Mouse (Mus musculus): Measurements from ENCODE around the gene Crtc3. TPM values are rescaled to one million over a fixed set of nuclear protein-coding genes. Genes with fewer than 3 reads are reported as not detected.

Crtc3 gene
- polyA plus RNA-seq, 1 experiment from 2014 or later: 4.2 TPM

DNA sequence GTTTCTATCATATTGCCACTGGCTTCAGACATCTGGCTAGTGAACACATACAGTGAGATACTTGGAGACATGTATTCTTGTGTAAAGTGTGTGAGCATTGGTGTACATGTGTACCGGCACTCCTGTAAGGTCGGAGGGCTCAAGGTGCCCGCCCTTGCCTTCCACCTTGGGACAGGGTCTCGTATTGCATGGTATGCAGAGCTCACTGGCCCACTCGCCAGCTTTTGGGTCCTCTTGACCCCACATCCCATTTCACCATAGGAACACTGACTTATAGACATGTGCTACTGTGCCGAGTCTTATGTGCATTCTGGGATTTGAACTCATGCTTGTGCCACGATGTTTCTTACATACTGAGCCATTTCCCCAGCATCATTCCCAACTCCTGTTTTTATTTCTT lies 21.7 kb upstream of the Crtc3 start:
- 79% methylated on average over 7 of the region's 7 CpGs for WGBS (ENCODE audit: insufficient replicate concordance)
- no peak overlapping the region for H3K4me3 ChIP-seq (replicated peaks)
- H3K27me3 ChIP-seq: no peaks in the 10 kb centered on the region
- no peak overlapping the region for H3K9ac ChIP-seq
- no peak overlapping the region for H3K4me2 ChIP-seq
- H3K9me3 ChIP-seq (replicated peaks): no peaks in the 10 kb centered on the region
- H3K36me3 ChIP-seq (replicated peaks): 0 out of 2 replicates have a peak, but pooled peaks cover 14% of the 10 kb centered on the region
- ATAC-seq (ENCODE audit: insufficient read depth): no peak
- 0 out of 2 replicates have a peak, but pooled peaks cover under 1% of the 10 kb centered on the region for H3K4me1 ChIP-seq (replicated peaks)
- no peak overlapping the region for H3K27ac ChIP-seq (replicated peaks)

DNA sequence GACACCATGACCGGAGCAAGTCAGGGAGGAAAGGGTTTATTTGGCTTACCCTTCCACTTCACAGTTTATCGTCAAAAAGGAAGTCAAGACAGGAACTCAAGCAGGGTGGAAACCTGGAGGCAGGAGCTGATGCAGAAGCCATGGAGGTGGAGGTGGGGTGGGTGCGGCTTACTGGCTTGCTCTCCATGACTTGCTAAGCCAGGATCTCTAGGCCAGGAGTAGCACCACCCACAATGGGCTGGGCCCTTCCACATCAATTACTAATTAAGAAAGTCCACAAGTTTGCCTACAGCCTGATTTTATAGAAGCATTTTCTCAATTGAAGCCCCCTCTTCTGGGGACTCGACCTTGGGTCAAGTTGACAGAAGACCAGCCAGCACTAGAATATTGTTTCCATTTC lies 15.4 kb upstream of the Crtc3 start:
- no peak overlapping the region for H3K4me3 ChIP-seq (replicated peaks)
- peaks cover 26% of the 10 kb centered on the region for H3K4me1 ChIP-seq (replicated peaks)
- 66% methylated on average over 4 of the region's 4 CpGs for WGBS (ENCODE audit: insufficient replicate concordance)
- no peaks in the 10 kb centered on the region for H3K27me3 ChIP-seq
- H3K4me2 ChIP-seq: no peak overlapping the region
- no peak overlapping the region for H3K9ac ChIP-seq
- peak overlapping the region; percentile 39; the same call in 1 of the 2 replicates for H3K27ac ChIP-seq (replicated peaks)
- no peaks in the 10 kb centered on the region for H3K9me3 ChIP-seq (replicated peaks)
- no peak; the same call in 1 of the 2 replicates for ATAC-seq (ENCODE audit: insufficient read depth)
- no peaks in the 10 kb centered on the region for H3K36me3 ChIP-seq (replicated peaks)

DNA sequence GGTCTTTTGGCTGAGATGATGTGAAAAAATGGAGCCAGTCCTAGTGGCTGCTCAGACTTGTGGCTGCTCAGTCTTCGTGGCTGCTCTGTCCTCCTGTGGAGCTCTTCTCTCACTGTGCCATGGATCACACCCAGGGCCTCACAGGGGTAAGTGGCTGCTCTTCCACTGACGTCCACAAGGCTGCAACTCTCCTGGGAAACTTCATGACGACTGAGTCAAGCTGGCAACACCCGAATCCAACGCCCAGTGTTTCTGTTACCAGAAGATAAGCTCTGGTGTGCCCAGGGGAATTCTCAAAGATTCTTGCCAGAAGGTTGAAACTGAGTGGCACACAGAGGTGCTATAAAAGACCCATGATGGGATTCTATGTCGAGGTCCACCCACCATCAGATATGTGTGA lies 13.8 kb upstream of the Crtc3 start:
- no peaks in the 10 kb centered on the region for H3K9me3 ChIP-seq (replicated peaks)
- H3K4me1 ChIP-seq (replicated peaks): peaks cover 31% of the 10 kb centered on the region
- no peak overlapping the region for H3K9ac ChIP-seq
- WGBS (ENCODE audit: insufficient replicate concordance): 25% methylated on average over 6 of the region's 6 CpGs
- H3K36me3 ChIP-seq (replicated peaks): no peaks in the 10 kb centered on the region
- H3K4me2 ChIP-seq: peak overlapping the region; percentile 35
- no peaks in the 10 kb centered on the region for H3K27me3 ChIP-seq
- peak overlapping the region; percentile 48; the same call in 1 of the 2 replicates for H3K27ac ChIP-seq (replicated peaks)
- peak; percentile 91 for ATAC-seq (ENCODE audit: insufficient read depth)
- H3K4me3 ChIP-seq (replicated peaks): no peak overlapping the region

DNA sequence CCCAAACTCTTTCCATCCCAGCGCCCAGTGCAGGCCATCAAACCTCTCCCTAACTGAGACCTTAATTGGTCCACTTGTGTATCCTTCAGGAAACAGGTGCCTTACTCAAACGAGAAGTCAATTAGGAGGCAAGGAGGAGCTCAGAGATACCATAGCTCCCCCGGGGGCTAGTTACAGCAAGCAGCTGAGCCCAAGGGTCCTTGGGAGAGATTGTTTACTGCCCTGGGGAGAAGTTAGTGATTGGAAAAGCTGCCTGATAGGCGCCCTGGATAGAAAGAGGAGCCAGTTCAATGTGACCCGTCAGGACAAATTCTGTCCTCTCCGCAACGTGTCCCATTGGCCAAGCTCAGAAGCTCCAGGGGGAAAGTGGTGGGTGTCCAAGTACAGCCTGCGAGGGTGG lies 11.0 kb upstream of the Crtc3 start:
- H3K4me2 ChIP-seq: no peak overlapping the region
- H3K27ac ChIP-seq (replicated peaks): no peak overlapping the region
- no peaks in the 10 kb centered on the region for H3K27me3 ChIP-seq
- no peak overlapping the region for H3K9ac ChIP-seq
- peaks cover 43% of the 10 kb centered on the region for H3K4me1 ChIP-seq (replicated peaks)
- H3K4me3 ChIP-seq (replicated peaks): no peak overlapping the region
- H3K9me3 ChIP-seq (replicated peaks): no peaks in the 10 kb centered on the region
- WGBS (ENCODE audit: insufficient replicate concordance): 62% methylated on average over 8 of the region's 8 CpGs
- no peak for ATAC-seq (ENCODE audit: insufficient read depth)
- no peaks in the 10 kb centered on the region for H3K36me3 ChIP-seq (replicated peaks)

DNA sequence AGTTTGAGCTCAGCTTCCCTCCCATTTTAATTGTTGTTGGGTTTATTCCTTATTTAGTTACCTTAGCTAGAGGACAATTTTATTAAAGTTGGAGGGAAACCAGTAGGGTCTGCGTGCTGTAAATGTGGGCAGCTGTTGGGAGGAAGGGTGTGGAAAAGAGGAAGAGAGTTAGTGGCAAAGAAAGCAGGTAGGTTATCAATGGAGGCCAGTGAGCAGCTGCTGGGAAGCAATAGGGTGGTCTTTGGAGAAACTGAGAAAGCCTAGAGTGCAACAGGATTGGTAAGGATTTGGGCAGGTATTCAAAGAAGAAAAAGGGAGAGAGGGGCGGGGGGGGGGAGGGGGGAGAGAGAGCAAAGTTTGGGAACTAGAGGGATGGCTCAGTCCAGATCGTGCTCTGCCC lies 10.3 kb upstream of the Crtc3 start:
- Histone ChIP-seq H3K27ac (replicated peaks) (no peak overlapping the region), H3K4me3 (replicated peaks) (no peak overlapping the region), H3K9ac (no peak overlapping the region), H3K4me1 (replicated peaks) (peaks cover 38% of the 10 kb centered on the region), H3K27me3 (no peaks in the 10 kb centered on the region), H3K4me2 (no peak overlapping the region), H3K9me3 (replicated peaks) (no peaks in the 10 kb centered on the region), H3K36me3 (replicated peaks) (no peaks in the 10 kb centered on the region)
- 28% methylated on average over 3 of the region's 3 CpGs for WGBS (ENCODE audit: insufficient replicate concordance)
- ATAC-seq (ENCODE audit: insufficient read depth): no peak

DNA sequence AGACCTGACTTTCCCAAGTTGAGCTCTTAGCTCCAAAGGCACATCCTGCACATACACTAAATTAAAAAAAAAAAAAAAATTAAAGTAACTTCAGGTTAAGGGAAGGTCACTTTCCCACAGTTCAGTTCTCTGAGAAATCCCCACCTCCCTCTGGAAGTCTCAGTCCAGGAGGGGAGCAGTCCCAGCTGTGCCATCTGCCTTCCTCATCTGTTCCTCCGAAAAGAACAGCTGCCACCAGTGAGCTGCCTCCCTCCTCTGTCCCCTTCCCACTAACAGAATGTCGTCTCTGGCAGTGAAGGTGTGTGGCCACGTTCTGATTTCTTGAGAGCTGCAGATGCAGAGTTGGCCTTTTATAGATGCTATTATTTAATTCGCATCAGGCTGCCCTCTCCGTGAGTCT lies 9.2 kb upstream of the Crtc3 start:
- ATAC-seq (ENCODE audit: insufficient read depth): no peak
- Histone ChIP-seq H3K4me3 (replicated peaks) (no peak overlapping the region), H3K4me1 (replicated peaks) (peaks cover 27% of the 10 kb centered on the region), H3K27ac (replicated peaks) (no peak overlapping the region), H3K4me2 (no peak overlapping the region), H3K9me3 (replicated peaks) (no peaks in the 10 kb centered on the region), H3K36me3 (replicated peaks) (no peaks in the 10 kb centered on the region), H3K27me3 (no peaks in the 10 kb centered on the region), H3K9ac (no peak overlapping the region)
- WGBS (ENCODE audit: insufficient replicate concordance): 67% methylated on average over 5 of the region's 5 CpGs

DNA sequence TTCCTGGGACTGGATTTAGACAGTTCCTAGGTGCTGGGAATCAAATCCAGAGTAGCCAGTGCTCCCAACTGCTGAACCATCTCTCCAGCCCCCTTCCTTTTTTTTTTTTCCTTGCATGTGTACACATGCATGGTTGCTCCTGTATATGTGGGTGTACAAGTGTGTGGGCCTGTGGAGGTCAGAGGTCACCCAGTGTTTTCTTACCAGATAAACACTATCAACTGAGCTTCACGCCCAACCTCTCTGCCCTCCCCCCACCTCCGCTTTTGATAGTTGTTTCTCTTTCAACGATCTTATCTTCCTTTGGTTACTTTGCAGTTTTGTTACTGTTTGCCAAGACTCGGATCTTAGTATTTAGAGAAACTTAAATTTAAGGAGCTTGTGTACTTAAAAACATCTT lies 8.2 kb upstream of the Crtc3 start:
- 14% methylated on average over 4 of the region's 4 CpGs for WGBS (ENCODE audit: insufficient replicate concordance)
- Histone ChIP-seq H3K4me3 (replicated peaks) (no peak overlapping the region), H3K36me3 (replicated peaks) (no peaks in the 10 kb centered on the region), H3K4me1 (replicated peaks) (peaks cover 18% of the 10 kb centered on the region), H3K27me3 (no peaks in the 10 kb centered on the region), H3K9me3 (replicated peaks) (no peaks in the 10 kb centered on the region), H3K4me2 (no peak overlapping the region), H3K9ac (no peak overlapping the region), H3K27ac (replicated peaks) (no peak overlapping the region)
- no peak for ATAC-seq (ENCODE audit: insufficient read depth)

DNA sequence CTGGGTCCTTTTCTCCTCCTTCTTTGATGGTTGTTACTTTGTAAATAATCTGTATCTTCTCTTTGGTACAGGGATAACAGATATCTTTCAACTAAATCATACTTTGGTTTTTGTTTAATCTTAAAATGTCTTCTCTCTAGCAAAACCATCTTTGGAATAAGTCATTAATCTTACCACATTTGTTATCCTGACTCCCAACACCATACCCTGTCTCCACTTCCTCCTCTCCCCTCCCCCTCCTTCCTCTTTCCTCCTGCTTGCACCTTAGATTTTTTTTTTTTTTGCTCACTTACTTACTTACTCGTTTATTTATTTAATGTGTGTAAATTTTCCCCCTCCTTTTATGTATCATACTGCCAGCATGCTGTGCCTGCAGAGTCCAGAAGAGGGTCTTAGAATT lies 7.7 kb upstream of the Crtc3 start:
- H3K36me3 ChIP-seq (replicated peaks): no peaks in the 10 kb centered on the region
- no peak for ATAC-seq (ENCODE audit: insufficient read depth)
- no peaks in the 10 kb centered on the region for H3K27me3 ChIP-seq
- H3K27ac ChIP-seq (replicated peaks): no peak overlapping the region
- no peak overlapping the region for H3K4me2 ChIP-seq
- 10% methylated on average over 1 of the region's 1 CpGs for WGBS (ENCODE audit: insufficient replicate concordance)
- H3K4me1 ChIP-seq (replicated peaks): peaks cover 18% of the 10 kb centered on the region
- H3K9me3 ChIP-seq (replicated peaks): no peaks in the 10 kb centered on the region
- H3K9ac ChIP-seq: no peak overlapping the region
- no peak overlapping the region for H3K4me3 ChIP-seq (replicated peaks)

DNA sequence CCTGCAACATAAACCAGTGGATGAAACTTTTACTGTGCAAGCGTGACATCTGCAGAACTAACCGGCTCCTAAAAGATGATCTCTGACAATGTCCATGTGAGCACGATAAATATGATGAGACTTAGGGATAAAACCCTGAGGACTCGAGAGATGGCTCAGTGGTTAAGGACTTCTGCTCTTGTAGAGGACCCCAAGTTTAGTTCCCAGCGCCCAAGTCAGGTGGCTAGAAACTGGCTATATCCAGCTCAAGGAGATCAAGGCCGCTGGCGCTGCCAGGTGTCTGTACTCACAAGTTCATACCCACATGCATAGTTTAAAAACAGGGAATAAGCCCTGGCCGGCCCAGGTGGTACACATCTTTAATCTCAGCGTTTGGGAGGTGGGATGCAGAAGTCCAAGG lies 3.8 kb upstream of the Crtc3 start:
- no peak for ATAC-seq (ENCODE audit: insufficient read depth)
- 77% methylated on average over 9 of the region's 9 CpGs for WGBS (ENCODE audit: insufficient replicate concordance)

DNA sequence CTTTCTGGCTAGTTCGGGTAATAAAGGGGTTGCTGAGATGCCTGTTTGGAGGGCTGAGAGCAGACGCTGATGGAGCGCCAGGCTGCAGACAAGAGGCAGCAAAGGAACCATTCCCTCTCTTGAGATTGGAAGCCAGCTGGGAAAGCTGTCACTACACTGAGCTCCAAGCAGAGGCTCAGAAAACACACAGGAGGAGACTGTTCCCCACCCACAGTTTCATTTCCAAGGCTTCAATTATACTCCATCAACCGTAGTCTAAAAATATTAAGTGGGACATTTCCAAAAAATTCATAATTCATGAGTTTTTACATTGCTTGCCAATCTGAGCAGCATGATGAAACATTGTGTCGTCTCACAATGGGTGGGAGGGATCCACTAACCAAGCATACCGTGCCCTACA lies 2.5 kb upstream of the Crtc3 start:
- 65% methylated on average over 6 of the region's 6 CpGs for WGBS (ENCODE audit: insufficient replicate concordance)
- no peaks in the 10 kb centered on the region for H3K27me3 ChIP-seq
- no peak for ATAC-seq (ENCODE audit: insufficient read depth)

More for the DNA sequence above, 3.8 kb upstream of the Crtc3 start:
- Histone ChIP-seq H3K36me3 (replicated peaks) (no peaks in the 10 kb centered on the region), H3K27me3 (no peaks in the 10 kb centered on the region), H3K4me3 (replicated peaks) (no peak overlapping the region), H3K4me2 (no peak overlapping the region), H3K4me1 (replicated peaks) (peaks cover 27% of the 10 kb centered on the region), H3K9me3 (replicated peaks) (no peaks in the 10 kb centered on the region), H3K27ac (replicated peaks) (no peak overlapping the region), H3K9ac (no peak overlapping the region)

DNA sequence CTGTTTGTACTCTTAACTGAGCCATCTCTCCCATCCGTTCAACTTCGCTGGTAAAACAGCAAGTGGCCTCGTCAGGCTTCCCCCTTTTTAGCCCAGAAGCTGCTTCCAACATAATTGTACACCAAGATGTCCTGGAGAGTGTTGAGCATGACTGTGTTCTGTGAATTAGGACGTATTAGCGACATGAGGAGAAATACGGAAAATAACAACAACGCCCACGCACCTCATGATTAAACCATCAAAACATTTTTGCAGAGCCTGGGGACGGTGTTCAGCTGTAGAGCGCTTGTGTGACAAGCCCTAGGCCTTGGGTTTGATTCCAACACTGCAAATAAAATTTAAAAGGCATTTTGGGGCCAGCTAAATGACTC lies 529 bp upstream of the Crtc3 start:
- H3K4me1 ChIP-seq (replicated peaks): peaks cover 36% of the 10 kb centered on the region
- H3K4me2 ChIP-seq: peak overlapping the region; percentile 99
- ATAC-seq (ENCODE audit: insufficient read depth): no peak
- H3K9ac ChIP-seq: peak overlapping the region; percentile 86
- 27% methylated on average over 10 of the region's 10 CpGs for WGBS (ENCODE audit: insufficient replicate concordance)
- H3K36me3 ChIP-seq (replicated peaks): no peaks in the 10 kb centered on the region
- no peaks in the 10 kb centered on the region for H3K27me3 ChIP-seq
- peak overlapping the region; percentile 83 for H3K4me3 ChIP-seq (replicated peaks)
- no peaks in the 10 kb centered on the region for H3K9me3 ChIP-seq (replicated peaks)
- H3K27ac ChIP-seq (replicated peaks): peak overlapping the region; percentile 88

More for the DNA sequence above, 2.5 kb upstream of the Crtc3 start:
- Histone ChIP-seq H3K36me3 (replicated peaks) (no peaks in the 10 kb centered on the region), H3K27ac (replicated peaks) (no peak overlapping the region), H3K4me2 (no peak overlapping the region), H3K4me3 (replicated peaks) (no peak overlapping the region), H3K9me3 (replicated peaks) (no peaks in the 10 kb centered on the region), H3K4me1 (replicated peaks) (peaks cover 21% of the 10 kb centered on the region), H3K9ac (no peak overlapping the region)

Measured in liver, embryonic 15.5 days (tissue).